Mouse (Mus musculus) spleen, adult 2 months (tissue): ENCODE results near the gene Obox8.

Experiments used
- CTCF ChIP-seq: fragments of 200-500 bp; IDR thresholded peaks from 2 replicates; pipeline ENCODE4 v1.5.1; 2011; ENCODE audit warnings: mild to moderate bottlenecking, inconsistent platforms; ENCODE audit not compliant: insufficient read depth, insufficient read length, insufficient replicate concordance; ENCODE audit errors: extremely low read depth
- POLR2A ChIP-seq: fragments of 200-500 bp; IDR thresholded peaks from 2 replicates; pipeline ENCODE4 v1.6.1; 2011; ENCODE audit warnings: low read depth, low read length, inconsistent platforms

DNA sequence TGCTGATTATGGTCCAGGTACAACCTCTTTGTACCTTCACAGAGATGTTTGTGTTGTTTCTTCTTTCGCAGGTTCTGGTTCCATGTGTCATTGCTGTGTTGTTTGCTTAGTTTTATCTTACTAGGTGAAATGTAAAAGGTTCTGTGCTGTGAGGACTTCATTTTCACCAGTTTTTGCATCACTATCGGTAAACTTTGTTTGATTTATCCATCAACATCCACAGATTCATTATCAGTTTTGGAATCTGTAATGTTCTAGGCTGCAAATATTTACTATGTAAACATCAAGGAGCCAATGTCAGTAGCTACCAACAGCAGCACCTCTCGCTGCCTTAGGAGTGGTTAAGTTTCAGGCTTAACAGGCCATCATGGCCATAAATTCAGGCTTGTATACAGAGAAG, 24.7 kb downstream of the Obox8 start:
- TF ChIP-seq CTCF (no peak), POLR2A (no peak)
